Comparison of ENCODE assay signal across 9 mouse cellular contexts in genomic region chr15:25269345-25269996, GRCm38 (mm10).
DNase-seq lines count a peak whose midpoint lies in the region; ATAC-seq and TF ChIP-seq lines count a peak whose summit lies in the region.
"Had no signal": no experiment of that assay in that cellular context is flagged by ENCODE, and none has a peak within 500 bp of the region (broad histone marks: within the 10 kb centered on the region; RNA-seq: fewer than 3 reads in every experiment).

No protein-coding gene starts in this region.

- no peaks in the 10 kb centered on the region for H3K9me3 ChIP-seq in hindbrain, embryonic 15.5 days
- no peaks in the 10 kb centered on the region for H3K9me3 ChIP-seq in hindbrain, embryonic 12.5 days (replicated peaks)
- H3K9me3 ChIP-seq in intestine, embryonic 15.5 days: no peaks in the 10 kb centered on the region
- H3K9me3 ChIP-seq: limb, embryonic 12.5 days had no signal

- WGBS in hindbrain, embryonic 15.5 days: 55% methylated on average over 11 of the region's 12 CpGs
- WGBS in hindbrain, embryonic 12.5 days: 59% methylated on average over 12 of the region's 12 CpGs
- 6% methylated on average over 12 of the region's 12 CpGs for WGBS in intestine, embryonic 15.5 days

- H3K9ac ChIP-seq in hindbrain, embryonic 15.5 days: no peak overlapping the region
- H3K9ac ChIP-seq in hindbrain, embryonic 12.5 days: no peak overlapping the region
- H3K9ac ChIP-seq in intestine, embryonic 15.5 days: no peak overlapping the region
- H3K9ac ChIP-seq: limb, embryonic 12.5 days had no signal

- peak; percentile 88 for DNase-seq in A20 (ENCODE audit: low read depth, low spot score)
- DNase-seq in brain, embryonic 14.5 days (ENCODE audit: low read depth): peak; percentile 39
- peak; percentile 47 for DNase-seq in retina, embryonic 14.5 days (ENCODE audit: low spot score)
- no peak for DNase-seq in gastrocnemius, postnatal 25 days
- DNase-seq in frontal cortex, postnatal 14 days (ENCODE audit: low spot score in 2 of 2): no peak

- no peaks in the 10 kb centered on the region for H3K4me1 ChIP-seq in hindbrain, embryonic 15.5 days (replicated peaks)
- no peaks in the 10 kb centered on the region; the same call in 1 of the 2 replicates for H3K4me1 ChIP-seq in hindbrain, embryonic 12.5 days
- no peaks in the 10 kb centered on the region for H3K4me1 ChIP-seq in intestine, embryonic 15.5 days (replicated peaks)
- H3K4me1 ChIP-seq: limb, embryonic 12.5 days had no signal

- H3K27ac ChIP-seq in hindbrain, embryonic 15.5 days (replicated peaks): no peak overlapping the region
- H3K27ac ChIP-seq in hindbrain, embryonic 12.5 days: no peak overlapping the region
- no peak overlapping the region for H3K27ac ChIP-seq in intestine, embryonic 15.5 days
- H3K27ac ChIP-seq: limb, embryonic 12.5 days had no signal

- no peaks in the 10 kb centered on the region for H3K36me3 ChIP-seq in hindbrain, embryonic 15.5 days
- H3K36me3 ChIP-seq in hindbrain, embryonic 12.5 days: no peaks in the 10 kb centered on the region
- H3K36me3 ChIP-seq in intestine, embryonic 15.5 days: no peaks in the 10 kb centered on the region
- H3K36me3 ChIP-seq: limb, embryonic 12.5 days had no signal

- 0 out of 2 replicates have a peak, but pooled peaks have one; percentile 34 for ATAC-seq in hindbrain, embryonic 15.5 days (ENCODE audit: low FRiP score, low read depth)
- ATAC-seq in hindbrain, embryonic 12.5 days (ENCODE audit: low FRiP score): no peak
- ATAC-seq in intestine, embryonic 15.5 days: peak; percentile 81

- no peak overlapping the region for H3K4me3 ChIP-seq in hindbrain, embryonic 15.5 days
- H3K4me3 ChIP-seq in hindbrain, embryonic 12.5 days: no peak overlapping the region
- H3K4me3 ChIP-seq in intestine, embryonic 15.5 days (replicated peaks): no peak overlapping the region
- H3K4me3 ChIP-seq: limb, embryonic 12.5 days had no signal

- no peak overlapping the region for H3K4me2 ChIP-seq in hindbrain, embryonic 15.5 days
- no peak overlapping the region for H3K4me2 ChIP-seq in hindbrain, embryonic 12.5 days (replicated peaks)
- peak overlapping the region; percentile 14; the same call in 1 of the 2 replicates for H3K4me2 ChIP-seq in intestine, embryonic 15.5 days (replicated peaks)
- H3K4me2 ChIP-seq: limb, embryonic 12.5 days had no signal

- TF ChIP-seq CTCF in brain, embryonic 14.5 days (IDR thresholded peaks at IDR 0.05; ENCODE audit: borderline replicate concordance, extremely low read depth, insufficient read depth, insufficient read length): no peak

- no peaks in the 10 kb centered on the region for H3K27me3 ChIP-seq in hindbrain, embryonic 15.5 days
- no peaks in the 10 kb centered on the region for H3K27me3 ChIP-seq in hindbrain, embryonic 12.5 days
- H3K27me3 ChIP-seq in intestine, embryonic 15.5 days (replicated peaks): no peaks in the 10 kb centered on the region

- no peak for TF ChIP-seq POLR2A in brain, embryonic 14.5 days (IDR thresholded peaks at IDR 0.05; ENCODE audit: borderline replicate concordance, extremely low read depth, insufficient read depth, insufficient read length, poor library complexity, severe bottlenecking)

Comparison
In these comparisons a context has a peak if more than half of its experiments do, and no peak if none do; other contexts are left out.
1. DNase-seq: peak in A20 (single experiment), brain, embryonic 14.5 days (single experiment) and retina, embryonic 14.5 days (single experiment); none in gastrocnemius, postnatal 25 days (single experiment) and frontal cortex, postnatal 14 days (0 of 2).